Mouse (Mus musculus) heart, adult 11 months (tissue): Measurements from ENCODE around the gene Lefty2.

ENCODE experiments used
- DNase-seq: peaks from one replicate; pipeline ENCODE4 v3.0.0; 2022

Gene Lefty2

GRCm38 (mm10) chr1:180892808-180893207 is at the start of gene Lefty2:
TSS of gene Lefty2 (plus strand) at chr1:180893108.
- no peak for DNase-seq

- peak; percentile 99 for DNase-seq
These were observed 44.8 kb upstream of the Lefty2 start for GRCm38 (mm10) chr1:180848114-180848510.

- DNase-seq = peak; percentile 99
These were observed 44.2 kb upstream of the Lefty2 start for GRCm38 (mm10) chr1:180848511-180849241.

- peak; percentile 92 for DNase-seq
These were observed 43.1 kb upstream of the Lefty2 start for GRCm38 (mm10) chr1:180849701-180850301.

- peak; percentile 100 for DNase-seq
These were observed 42.3 kb upstream of the Lefty2 start, which contains the start of gene Sde2 for GRCm38 (mm10) chr1:180850316-180851270. TSS of gene Sde2 (plus strand) at chr1:180851127.

GRCm38 (mm10) chr1:180858763-180859162 is 34.1 kb upstream of the Lefty2 start:
- DNase-seq = no peak

- no peak for DNase-seq
These were observed 32.9 kb upstream of the Lefty2 start for GRCm38 (mm10) chr1:180860030-180860429.

- no peak for DNase-seq
These were observed 29.3 kb upstream of the Lefty2 start for GRCm38 (mm10) chr1:180863606-180864005.

GRCm38 (mm10) chr1:180866001-180866400 is 26.9 kb upstream of the Lefty2 start:
- DNase-seq = no peak

- DNase-seq = peak; percentile 93
These were observed 22.7 kb upstream of the Lefty2 start for GRCm38 (mm10) chr1:180870122-180870650.

GRCm38 (mm10) chr1:180873861-180874484 is 18.9 kb upstream of the Lefty2 start:
- DNase-seq = no peak

GRCm38 (mm10) chr1:180874615-180875014 is 18.3 kb upstream of the Lefty2 start:
- no peak for DNase-seq

GRCm38 (mm10) chr1:180875126-180875525 is 17.8 kb upstream of the Lefty2 start:
- no peak for DNase-seq

GRCm38 (mm10) chr1:180877466-180877865 is 15.4 kb upstream of the Lefty2 start:
- no peak for DNase-seq

GRCm38 (mm10) chr1:180881768-180882167 is 11.1 kb upstream of the Lefty2 start:
- no peak for DNase-seq

GRCm38 (mm10) chr1:180883731-180884130 is 9.2 kb upstream of the Lefty2 start:
- DNase-seq = no peak

- no peak for DNase-seq
These were observed 8.4 kb upstream of the Lefty2 start for GRCm38 (mm10) chr1:180884484-180884883.

- DNase-seq = peak; percentile 99
These were observed 4.3 kb upstream of the Lefty2 start for GRCm38 (mm10) chr1:180888556-180889042.

- no peak for DNase-seq
These were observed 3.7 kb upstream of the Lefty2 start for GRCm38 (mm10) chr1:180889172-180889571.

GRCm38 (mm10) chr1:180889841-180890240 is 3.1 kb upstream of the Lefty2 start:
- DNase-seq = peak; percentile 86

- peak; percentile 91 for DNase-seq
These were observed 1.4 kb downstream of the Lefty2 start for GRCm38 (mm10) chr1:180894088-180894987.
